Mouse (Mus musculus) gastrocnemius, postnatal 36 days (tissue): ENCODE measurements at regions not wholly inside any gene's neighbourhood (a gene's known extent, or its start where the extent isn't known, plus 50 kb on each side); places are given as distances from the start of the nearest gene placed in this dataset.

ENCODE experiments used
- DNase-seq, 2 experiments: peaks; one replicate each; pipeline ENCODE4 v3.0.0; 2022
- intact Hi-C: fragments of 180-260 bp; cut with DNase I; formaldehyde crosslinking; loops from one replicate; pipeline ENCODE4 v1.15.1; 2025

DNA sequence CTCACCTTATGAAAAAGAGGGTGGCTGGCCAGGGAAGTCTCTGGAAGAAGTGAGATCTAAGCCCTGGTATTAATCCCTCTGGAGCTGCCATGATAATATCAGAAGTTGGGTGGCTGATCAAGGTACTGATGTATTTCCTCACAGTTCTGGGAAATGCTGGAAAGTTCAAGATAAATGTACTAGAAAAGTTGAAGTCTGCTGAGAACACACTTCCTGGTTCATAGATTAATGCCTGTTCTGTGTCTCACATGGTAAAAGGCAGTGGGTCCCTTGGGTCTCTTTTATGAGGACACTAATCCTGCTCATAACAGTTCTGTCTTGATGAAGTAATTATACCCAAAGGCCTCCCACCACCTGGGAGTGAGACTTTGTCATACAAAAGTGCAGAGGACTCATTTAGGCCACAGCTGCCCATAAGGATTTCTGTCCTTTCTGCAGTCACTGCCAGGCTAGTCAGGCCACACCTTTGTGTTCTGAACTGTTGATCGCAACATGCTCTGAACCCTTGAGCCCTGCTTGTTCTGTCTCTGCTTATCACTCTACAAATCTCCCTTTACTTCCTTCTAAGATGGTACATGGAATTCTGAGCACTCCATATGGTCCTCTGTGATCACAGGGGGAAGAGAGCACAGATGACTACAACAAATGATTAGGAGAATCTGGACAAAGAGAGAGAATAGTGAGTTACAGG is 300.4 kb downstream of the 1700129C05Rik start:
- no peak for DNase-seq
- intact Hi-C loops, result no loop called here

GRCm38 (mm10) chr14:58822938-58823337 is 319.8 kb downstream of the 1700129C05Rik start:
- intact Hi-C loops, result no loop called here
- no peak for DNase-seq

GRCm38 (mm10) chr14:58817961-58818504 is 324.7 kb downstream of the 1700129C05Rik start:
- DNase-seq, result no peak
- intact Hi-C loops, result no loop called here

- DNase-seq, result no peak
- intact Hi-C loops, result no loop called here
Measured at GRCm38 (mm10) chr14:58816540-58816876, 326.2 kb downstream of the 1700129C05Rik start.

GRCm38 (mm10) chr14:58815616-58816539 is 326.8 kb downstream of the 1700129C05Rik start:
- DNase-seq, result no peak
- intact Hi-C loops, result no loop called here

- intact Hi-C loops, result no loop called here
- DNase-seq, result no peak
Measured at GRCm38 (mm10) chr14:58812585-58812984, 330.1 kb downstream of the 1700129C05Rik start.

- intact Hi-C loops, result no loop called here
- no peak for DNase-seq
Measured at GRCm38 (mm10) chr14:58801402-58801861, 341.3 kb downstream of the 1700129C05Rik start.

DNA sequence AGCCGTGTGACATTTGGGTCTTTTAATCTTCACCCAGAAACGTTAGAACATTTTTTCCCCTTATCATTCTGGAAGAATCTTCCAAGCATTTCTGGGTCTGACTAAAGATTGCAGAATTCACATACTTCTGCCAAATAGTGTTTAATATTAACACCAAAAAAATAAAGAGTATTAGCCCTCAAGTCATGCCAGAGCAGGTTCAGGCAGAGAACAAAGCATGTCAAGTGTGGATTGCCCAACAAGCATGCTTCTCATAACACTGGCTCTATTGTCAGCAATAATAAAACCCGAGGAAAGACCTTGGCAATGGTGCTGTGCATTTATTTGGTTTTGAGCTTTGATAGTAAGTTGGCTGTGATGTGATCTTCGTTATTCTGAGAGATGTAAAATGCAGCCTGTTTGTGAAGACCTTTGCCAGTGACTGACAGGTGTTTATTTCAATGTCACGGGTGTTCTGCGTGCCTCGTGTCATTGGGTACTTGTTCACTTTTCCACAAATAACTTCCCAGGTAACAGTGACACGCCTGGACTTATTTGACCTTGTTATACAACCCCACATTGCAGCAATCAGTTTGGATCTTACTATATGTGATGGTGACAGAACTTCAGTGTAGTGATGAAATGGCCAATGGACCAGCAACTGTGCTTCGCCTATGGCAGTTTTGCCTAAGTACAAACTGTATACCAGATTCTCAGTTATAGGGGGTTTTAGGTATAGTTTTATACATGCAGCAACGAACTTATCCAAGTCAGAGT is 354.3 kb downstream of the 1700129C05Rik start:
- no peak for DNase-seq
- intact Hi-C loops, result no loop called here

DNA sequence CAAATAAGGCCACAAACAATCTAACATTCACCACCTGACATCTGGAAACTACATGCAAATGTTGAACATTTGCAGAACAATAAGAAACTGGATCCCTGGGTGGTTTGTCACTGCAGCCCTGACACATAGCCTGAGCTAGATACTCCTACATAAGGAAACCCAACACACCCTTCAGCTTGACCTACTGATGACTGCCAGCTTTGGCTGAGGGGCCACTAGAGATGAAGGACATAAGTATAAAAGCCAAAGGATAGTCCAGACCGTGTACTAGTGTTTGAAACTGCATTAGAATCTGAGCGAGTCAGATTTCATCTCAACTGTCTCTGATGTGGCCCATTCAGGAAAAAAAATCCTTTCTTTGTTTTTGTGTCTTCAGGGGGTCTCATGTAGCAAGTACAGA is 355.1 kb downstream of the 1700129C05Rik start:
- no peak for DNase-seq
- intact Hi-C loops, result no loop called here

DNA sequence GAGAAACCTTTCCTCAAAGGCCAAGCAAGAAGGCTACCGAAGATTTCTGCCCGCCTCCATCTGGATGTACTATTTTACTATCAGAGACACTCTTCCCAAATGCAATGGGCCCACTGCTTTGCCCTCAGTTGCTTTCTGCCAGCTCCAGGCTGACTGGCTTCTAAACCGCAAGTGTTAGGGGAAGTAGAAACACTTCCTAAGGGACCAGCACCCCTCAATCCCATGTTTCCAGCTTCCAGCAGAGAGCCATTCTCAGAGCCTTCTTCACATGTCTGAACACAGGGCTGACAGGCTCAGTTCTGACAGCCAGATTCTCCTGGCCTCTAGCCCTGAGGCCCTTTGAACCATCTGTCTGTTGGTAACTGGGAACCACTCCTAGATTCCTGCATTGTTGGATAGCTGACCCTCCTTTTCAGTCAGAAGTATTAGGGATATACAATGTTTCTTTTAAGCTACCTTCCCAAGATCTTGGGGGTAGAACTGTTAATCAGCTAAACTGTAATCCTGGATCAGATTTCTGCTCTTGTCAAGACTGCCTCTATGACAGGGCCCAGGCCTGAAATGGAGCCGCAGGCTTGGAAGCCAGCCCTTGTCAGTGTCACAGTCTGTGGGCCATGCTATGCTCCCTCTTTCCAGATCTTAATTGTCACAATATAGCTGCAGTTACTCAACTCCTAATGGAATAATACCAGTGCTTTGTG is 355.8 kb downstream of the 1700129C05Rik start:
- no peak for DNase-seq
- intact Hi-C loops, result no loop called here

- DNase-seq, result no peak
- intact Hi-C loops, result no loop called here
Measured at GRCm38 (mm10) chr14:58783201-58783600, 359.5 kb downstream of the 1700129C05Rik start.

- intact Hi-C loops, result no loop called here
Measured at GRCm38 (mm10) chr14:58780306-58780705, 362.4 kb downstream of the 1700129C05Rik start.

DNA sequence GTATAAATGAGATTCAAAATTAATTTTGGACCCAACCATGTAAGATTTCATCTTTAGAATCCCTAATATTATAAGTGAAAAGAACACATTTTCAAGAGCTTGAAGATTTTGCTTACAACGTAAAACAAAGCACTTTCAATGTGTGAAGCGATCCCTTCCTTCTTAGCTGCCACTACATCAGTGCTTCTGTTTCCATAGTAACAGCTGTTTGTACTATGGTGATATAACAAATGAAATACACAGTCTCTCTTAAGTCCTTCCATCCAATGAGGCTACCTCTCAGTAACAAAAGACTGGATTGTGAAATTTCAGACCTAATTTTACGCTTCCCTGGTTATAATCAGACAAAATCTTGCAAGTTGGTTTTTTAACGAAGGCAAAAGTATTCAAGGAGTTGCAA is 364.0 kb downstream of the 1700129C05Rik start:
- no peak for DNase-seq
- intact Hi-C loops, result no loop called here

More at GRCm38 (mm10) chr14:58780306-58780705, 362.4 kb downstream of the 1700129C05Rik start:
- DNase-seq, result no peak

DNA sequence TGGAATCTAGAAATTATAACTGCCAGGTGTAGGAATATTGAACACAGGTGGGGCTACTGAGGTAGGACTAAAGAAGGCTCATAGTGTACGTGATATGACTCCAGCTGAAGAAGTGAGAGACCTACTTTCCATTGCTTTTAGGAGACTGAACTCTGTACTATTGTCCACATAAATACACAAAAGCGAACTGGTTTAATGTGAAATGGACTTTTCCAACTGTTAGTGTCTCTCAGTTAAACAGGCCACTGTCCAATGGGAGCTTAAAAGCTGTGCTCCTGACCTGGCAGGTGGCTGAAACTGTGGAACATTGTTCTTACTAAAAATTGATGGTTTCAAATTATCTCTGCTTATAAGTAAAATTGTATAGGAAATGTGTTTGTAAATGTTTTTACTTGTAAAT is 381.4 kb downstream of the 1700129C05Rik start:
- no peak for DNase-seq
- intact Hi-C loops, result no loop called here

DNA sequence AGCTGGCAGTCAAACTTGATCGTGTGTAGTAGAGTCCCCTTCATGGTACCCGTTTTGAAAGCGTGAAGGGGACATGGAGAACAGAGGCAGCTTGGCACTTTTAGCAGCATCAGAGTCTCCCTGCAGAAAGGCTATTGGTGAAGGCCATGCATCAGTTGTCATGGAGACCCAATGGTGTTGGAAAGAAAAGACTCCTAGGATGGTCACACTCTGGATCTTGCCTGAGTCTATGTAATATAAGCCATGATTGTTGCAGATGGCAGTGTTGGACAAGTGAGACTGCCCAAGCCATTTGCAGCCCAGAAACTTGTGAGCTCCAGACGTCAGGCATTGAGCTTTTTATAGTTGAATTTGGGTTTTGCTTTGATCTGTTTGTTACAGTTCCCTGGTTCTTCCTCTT is 382.9 kb downstream of the 1700129C05Rik start:
- no peak for DNase-seq

GRCm38 (mm10) chr14:58753781-58754180 is 388.9 kb downstream of the 1700129C05Rik start:
- intact Hi-C loops, result no loop called here
- no peak for DNase-seq

More for the DNA sequence above, 382.9 kb downstream of the 1700129C05Rik start:
- intact Hi-C loops, result no loop called here

- no peak for DNase-seq
- intact Hi-C loops, result no loop called here
Measured at GRCm38 (mm10) chr14:58753136-58753535, 389.6 kb downstream of the 1700129C05Rik start.

DNA sequence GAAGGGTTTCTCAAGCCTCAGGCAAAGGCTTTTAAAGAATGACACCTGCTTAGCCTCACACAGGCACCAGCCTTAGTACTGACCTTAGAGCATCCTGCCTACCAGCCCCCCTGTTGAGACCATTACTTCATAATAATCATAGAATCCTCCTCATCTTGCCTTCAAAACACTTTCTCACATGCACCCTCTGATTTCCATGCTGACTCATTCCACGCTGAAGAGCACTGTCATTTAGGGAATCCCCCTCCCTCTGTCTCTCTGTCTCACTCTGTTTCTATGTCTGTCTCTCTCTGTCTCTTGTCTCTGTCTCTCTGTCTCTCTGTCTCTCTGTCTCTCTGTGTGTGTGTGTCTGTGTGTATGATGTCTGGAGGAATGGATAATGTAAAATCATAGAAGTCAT is 416.3 kb downstream of the 1700129C05Rik start:
- DNase-seq, result no peak
- intact Hi-C loops, result no loop called here

GRCm38 (mm10) chr14:58714856-58715255 is 427.8 kb downstream of the 1700129C05Rik start:
- intact Hi-C loops, result no loop called here
- no peak for DNase-seq

DNA sequence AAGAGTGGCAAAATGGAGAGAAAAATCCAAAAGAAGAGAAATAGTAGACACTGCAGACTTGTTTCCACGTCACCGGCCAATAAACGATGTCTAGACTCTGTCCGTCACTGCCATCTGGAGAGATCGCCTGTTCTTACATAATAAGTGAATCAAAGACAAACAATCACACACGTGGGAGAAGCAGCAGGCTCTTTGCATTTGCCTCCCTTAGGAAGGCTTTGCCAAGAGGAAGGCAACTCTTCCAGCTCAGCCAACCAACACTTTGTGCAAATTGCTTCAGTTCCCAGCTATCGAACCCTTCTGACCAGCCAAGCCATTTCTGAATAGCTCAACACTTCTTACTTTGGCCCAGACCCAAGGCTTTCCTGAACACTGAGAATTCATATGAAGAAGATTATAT is 432.8 kb downstream of the 1700129C05Rik start:
- DNase-seq, result no peak

More for the DNA sequence above, 432.8 kb downstream of the 1700129C05Rik start:
- intact Hi-C loops, result loop anchor here (5.0 kb wide), 1 partner anchor 1843 kb away; no protein-coding TSS in a partner anchor
